Mouse (Mus musculus) liver, postnatal 0 days (tissue): ENCODE measurements around the gene Igsf3.

Experiments used
- CTCF ChIP-seq: sonication (generic); IDR thresholded peaks from 2 replicates; pipeline ENCODE4 v1.5.1; 2016; ENCODE audit warnings: antibody characterized with exemption, low read depth
- EP300 ChIP-seq: IDR thresholded peaks from 2 replicates; pipeline ENCODE4 v1.6.1; 2016; ENCODE audit warnings: antibody characterized with exemption, low read depth, mild to moderate bottlenecking

GRCm38 (mm10) chr3:101448765-101449164 lies 71.9 kb downstream of the Igsf3 start:
- TF ChIP-seq CTCF (no peak), EP300 (no peak)
